Mouse (Mus musculus) hindbrain, embryonic 12.5 days (tissue): ENCODE data around the gene Hmgn2. TPM values are rescaled to one million over a fixed set of nuclear protein-coding genes. Genes with fewer than 3 reads are reported as not detected.
A peak's percentile ranks its signal among the peaks of the same experiment; 100 is the strongest.
"Not testable (repeated sequence)": the region's sequence is repeated elsewhere in the genome, so short reads cannot be mapped to it uniquely, and the experiment has no call there.

Experiments
- ATAC-seq: fragments of 200-750 bp; cut with Nextera tagmentation; 2 replicates; pipeline ENCODE4 v1.8.0; 2017; ENCODE audit warnings: moderate TSS enrichment; ENCODE audit not compliant: low FRiP score
- H3K27ac ChIP-seq: fragments of 300-500 bp; sonication (generic); 2 replicates; pipeline ENCODE4 v1.5.1; 2016; ENCODE audit warnings: mild to moderate bottlenecking
- H3K27me3 ChIP-seq: fragments of 300-500 bp; sonication (generic); 2 replicates; pipeline ENCODE4 v1.6.1; 2016; ENCODE audit warnings: mild to moderate bottlenecking
- H3K36me3 ChIP-seq: fragments of 300-500 bp; sonication (generic); 2 replicates; pipeline ENCODE4 v1.6.1; 2016; ENCODE audit warnings: mild to moderate bottlenecking
- H3K4me1 ChIP-seq: fragments of 300-500 bp; sonication (generic); 2 replicates; pipeline ENCODE4 v1.6.1; 2016
- H3K4me2 ChIP-seq: fragments of 300-500 bp; sonication (generic); replicated peaks from 2 replicates; pipeline ENCODE4 v1.6.1; 2016; ENCODE audit warnings: mild to moderate bottlenecking
- H3K4me3 ChIP-seq: fragments of 300-500 bp; sonication (generic); 2 replicates; pipeline ENCODE4 v1.5.1; 2016; ENCODE audit warnings: mild to moderate bottlenecking
- H3K9ac ChIP-seq: fragments of 300-500 bp; sonication (generic); 2 replicates; pipeline ENCODE4 v1.6.1; 2016; ENCODE audit warnings: mild to moderate bottlenecking, moderate library complexity
- H3K9me3 ChIP-seq: fragments of 300-500 bp; sonication (generic); replicated peaks from 2 replicates; pipeline ENCODE4 v1.6.1; 2016; ENCODE audit warnings: mild to moderate bottlenecking
- WGBS: fragments of 180-500 bp; shearing (Covaris S2); methylation state at CpG from one replicate; pipeline ENCODE4 v1.1.7; 2016; 5-methylcytosine and 5-hydroxymethylcytosine counted together
- polyA plus RNA-seq: library from polyadenylated mRNA; unstranded; fragments of >200 nt; fragmentation: Nextera tagmentation; extraction: Ambion mirVana; gene quantifications from 2 replicates; pipeline ENCODE4 v1.2.1, GENCODE M21; 2016

Gene Hmgn2
- polyA plus RNA-seq, 1 experiment from 2014 or later = 2,290 TPM

DNA sequence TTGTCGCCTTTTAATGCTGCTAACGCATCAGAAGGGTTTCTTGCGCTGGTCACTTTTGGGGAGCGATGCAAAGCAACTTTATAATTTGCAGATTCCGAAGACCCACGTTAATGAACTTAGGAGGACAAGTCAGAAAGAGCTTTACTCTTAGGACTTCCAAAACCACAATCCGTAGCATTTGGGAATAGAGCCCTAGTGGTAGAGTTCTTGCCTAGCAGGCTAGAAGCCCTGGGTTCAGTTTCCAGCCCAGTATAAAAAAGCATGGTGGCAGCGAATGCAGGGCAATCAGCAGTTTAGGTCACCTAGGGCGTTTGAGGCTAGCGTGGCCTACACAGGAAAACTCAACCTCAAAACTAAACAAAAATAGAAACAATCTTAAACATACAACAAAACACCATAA lies 33.3 kb upstream of the Hmgn2 start:
- WGBS = 42% methylated on average over 10 of the region's 10 CpGs
- Histone ChIP-seq H3K9me3 (no peaks in the 10 kb centered on the region), H3K4me3 (no peak overlapping the region), H3K9ac (no peak overlapping the region), H3K27me3 (no peaks in the 10 kb centered on the region), H3K4me2 (no peak overlapping the region), H3K36me3 (no peaks in the 10 kb centered on the region), H3K27ac (no peak overlapping the region), H3K4me1 (peaks cover 9% of the 10 kb centered on the region)
- ATAC-seq = no peak

DNA sequence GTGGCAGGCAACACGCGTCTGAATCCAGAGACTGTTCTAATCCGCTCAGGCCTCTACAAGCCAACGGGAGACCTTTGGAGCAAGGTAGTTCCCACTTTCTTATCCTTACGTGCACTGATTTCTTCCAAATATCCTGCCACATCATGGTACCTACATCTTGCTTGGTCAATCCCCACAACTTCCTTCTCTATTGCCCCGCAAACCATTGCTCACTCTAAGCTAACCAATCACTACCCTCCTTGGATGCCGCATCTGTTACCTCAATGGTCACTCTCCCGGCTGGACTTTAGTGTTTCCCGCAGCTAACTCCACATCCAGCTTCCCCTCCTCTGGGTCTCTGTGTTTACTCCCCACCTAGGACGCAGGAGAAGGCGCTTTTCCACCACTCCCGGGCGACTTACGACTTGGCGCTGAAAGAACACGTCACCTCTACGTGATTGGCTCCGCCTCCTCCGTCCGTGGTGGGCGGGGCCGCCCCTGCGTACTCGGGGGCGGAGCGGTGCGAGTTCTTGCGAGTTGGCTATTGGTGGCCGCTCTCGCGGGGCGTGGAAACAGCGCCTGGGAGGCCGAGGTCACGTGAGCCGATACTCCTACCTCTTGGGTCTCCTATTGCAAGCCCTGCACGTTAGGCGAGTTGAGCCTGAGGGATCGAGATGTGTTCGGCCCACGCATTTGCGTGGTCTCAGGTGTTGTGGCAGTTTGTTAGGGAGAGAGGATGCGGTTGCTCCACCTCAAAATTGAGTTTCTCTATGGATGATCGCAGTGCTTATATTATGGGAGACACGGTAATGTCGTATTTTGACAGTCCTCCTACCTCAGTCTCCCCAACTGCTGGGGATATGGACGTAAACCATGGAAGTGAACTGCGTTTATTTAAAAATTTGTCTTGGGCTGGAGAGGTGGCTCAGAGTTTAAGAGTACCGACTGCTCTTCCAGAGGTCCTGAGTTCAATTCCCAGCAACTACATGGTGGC lies 32.3 kb upstream of the Hmgn2 start, which contains the start of gene Dhdds:
Gene Dhdds (minus strand): TSS at position 453 of the 973 bp plus-strand sequence.
- ATAC-seq = peak; percentile 97
- H3K36me3 ChIP-seq = peaks cover 8% of the 10 kb centered on the region
- peaks cover 9% of the 10 kb centered on the region for H3K4me1 ChIP-seq
- no peaks in the 10 kb centered on the region for H3K9me3 ChIP-seq
- peak within 1 kb of the TSS; percentile 53; the same call in 1 of the 2 replicates for H3K27ac ChIP-seq
- peak within 1 kb of the TSS; percentile 66 for H3K4me3 ChIP-seq
- H3K4me2 ChIP-seq = peak within 1 kb of the TSS; percentile 86
- no peaks in the 10 kb centered on the region for H3K27me3 ChIP-seq
- H3K9ac ChIP-seq = peak within 1 kb of the TSS; percentile 61
- 1% methylated on average over 49 of the region's 49 CpGs for WGBS

DNA sequence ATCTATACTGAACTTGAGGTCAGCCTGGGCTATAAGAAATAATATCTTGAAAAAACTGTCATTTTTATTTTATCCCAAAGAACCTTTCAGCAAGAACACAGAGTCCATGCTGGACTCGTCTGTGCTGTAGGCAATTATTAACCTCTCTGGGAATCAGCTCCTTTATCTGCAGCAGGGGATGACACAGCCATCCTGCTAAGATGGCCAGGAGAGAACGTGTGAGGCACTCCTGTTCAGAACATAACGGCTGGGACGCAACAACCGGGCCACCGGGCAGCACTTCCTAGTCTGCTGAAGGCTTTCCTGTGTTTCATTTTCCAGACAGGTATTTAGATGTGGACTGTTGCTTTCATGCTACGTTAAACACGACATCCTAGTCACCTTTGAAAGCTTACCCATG lies 26.2 kb upstream of the Hmgn2 start:
- no peak overlapping the region for H3K9ac ChIP-seq
- H3K4me1 ChIP-seq = peaks cover 3% of the 10 kb centered on the region
- no peak overlapping the region for H3K27ac ChIP-seq
- 92% methylated on average over 8 of the region's 8 CpGs for WGBS
- H3K4me2 ChIP-seq = no peak overlapping the region
- no peaks in the 10 kb centered on the region for H3K27me3 ChIP-seq
- H3K4me3 ChIP-seq = no peak overlapping the region
- H3K9me3 ChIP-seq = no peaks in the 10 kb centered on the region
- H3K36me3 ChIP-seq = peaks cover 61% of the 10 kb centered on the region
- no peak for ATAC-seq

DNA sequence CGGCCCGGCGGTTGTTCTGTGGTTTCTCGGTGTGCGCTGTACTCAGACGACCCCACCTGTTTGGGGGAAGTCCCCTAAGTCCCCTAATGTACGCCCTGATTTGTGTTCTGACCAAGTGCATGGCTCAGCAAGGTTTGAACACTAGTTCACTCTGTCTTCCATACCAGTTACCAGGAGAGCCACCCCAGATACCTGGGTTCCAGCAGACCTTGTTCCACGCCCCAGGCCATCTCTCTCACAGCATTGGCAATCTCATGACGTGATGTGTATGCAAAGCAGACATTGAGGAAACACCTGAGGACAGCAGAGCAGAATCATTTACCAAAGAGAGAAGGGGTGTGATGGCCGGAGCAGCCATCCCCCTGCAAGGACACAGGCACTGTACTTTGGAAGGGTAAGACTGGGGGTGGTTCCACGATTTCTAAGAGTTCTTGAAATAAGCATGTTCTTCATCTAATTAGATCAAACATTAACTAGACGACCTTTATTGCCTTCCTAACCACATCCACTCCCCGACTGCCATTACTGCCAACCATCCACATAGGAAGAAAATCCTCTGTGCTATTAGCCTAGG lies 22.7 kb upstream of the Hmgn2 start:
- H3K9me3 ChIP-seq = no peaks in the 10 kb centered on the region
- H3K4me1 ChIP-seq = no peaks in the 10 kb centered on the region
- no peaks in the 10 kb centered on the region for H3K27me3 ChIP-seq
- ATAC-seq = no peak
- no peak overlapping the region for H3K4me3 ChIP-seq
- WGBS = 92% methylated on average over 13 of the region's 13 CpGs
- no peak overlapping the region for H3K9ac ChIP-seq
- H3K27ac ChIP-seq = no peak overlapping the region
- peaks cover 81% of the 10 kb centered on the region for H3K36me3 ChIP-seq
- no peak overlapping the region for H3K4me2 ChIP-seq

DNA sequence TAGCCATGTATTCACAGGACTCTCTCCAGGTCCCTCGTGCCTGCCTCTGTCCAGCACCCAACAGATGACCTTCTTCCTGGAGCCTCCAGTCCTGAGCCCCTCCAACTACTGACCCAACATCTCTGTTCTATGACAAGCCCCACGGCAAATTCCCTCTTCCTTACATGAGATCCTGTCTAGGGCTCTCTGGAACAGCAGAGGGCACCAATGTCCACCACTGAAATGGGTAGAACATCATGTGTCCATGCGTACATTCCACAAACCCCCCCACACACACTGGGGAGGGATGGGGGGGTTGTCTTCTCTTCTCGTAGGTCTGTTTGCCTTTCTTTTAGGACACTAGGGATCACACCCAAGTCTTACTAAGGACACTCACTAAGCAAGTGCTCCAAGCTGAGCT lies 21.6 kb upstream of the Hmgn2 start:
- ATAC-seq = no peak
- Histone ChIP-seq H3K36me3 (peaks cover 73% of the 10 kb centered on the region), H3K27me3 (no peaks in the 10 kb centered on the region)

DNA sequence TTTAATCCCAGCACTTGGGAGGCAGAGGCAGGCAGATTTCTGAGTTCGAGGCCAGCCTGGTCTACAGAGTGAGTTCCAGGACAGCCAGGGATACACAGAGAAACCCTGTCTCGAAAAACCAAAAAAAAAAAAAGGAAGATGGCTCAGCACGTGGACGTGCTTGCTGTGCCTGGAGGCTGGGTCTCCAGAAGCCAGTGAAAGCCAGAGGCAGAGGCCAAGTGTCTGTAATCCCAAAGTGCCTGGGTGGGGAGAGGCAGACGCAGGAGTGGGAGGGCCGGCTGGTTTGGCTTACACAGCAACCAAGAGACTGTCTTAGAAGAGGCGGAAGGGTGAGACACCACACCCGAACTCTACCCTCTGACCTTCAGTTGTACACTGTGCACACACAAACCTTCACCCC lies 19.8 kb upstream of the Hmgn2 start:
- H3K4me1 ChIP-seq, H3K9me3 ChIP-seq, H3K27me3 ChIP-seq, H3K4me2 ChIP-seq, H3K4me3 ChIP-seq, H3K27ac ChIP-seq, H3K9ac ChIP-seq, ATAC-seq: not testable (repeated sequence)
- WGBS = 88% methylated on average over 8 of the region's 8 CpGs
- peaks cover 56% of the 10 kb centered on the region for H3K36me3 ChIP-seq

More for the DNA sequence above, 21.6 kb upstream of the Hmgn2 start:
- Histone ChIP-seq H3K9me3 (no peaks in the 10 kb centered on the region), H3K4me1 (no peaks in the 10 kb centered on the region), H3K9ac (no peak overlapping the region), H3K27ac (no peak overlapping the region), H3K4me3 (no peak overlapping the region), H3K4me2 (no peak overlapping the region)
- 65% methylated on average over 4 of the region's 4 CpGs for WGBS

GRCm38 (mm10) chr4:133982936-133983335 lies 14.5 kb upstream of the Hmgn2 start:
- peaks cover 52% of the 10 kb centered on the region for H3K36me3 ChIP-seq
- ATAC-seq = no peak
- H3K27ac ChIP-seq = no peak overlapping the region
- no peak overlapping the region for H3K4me2 ChIP-seq
- H3K4me1 ChIP-seq = no peaks in the 10 kb centered on the region
- H3K9ac ChIP-seq = no peak overlapping the region
- H3K9me3 ChIP-seq = no peaks in the 10 kb centered on the region
- no peaks in the 10 kb centered on the region for H3K27me3 ChIP-seq
- H3K4me3 ChIP-seq = no peak overlapping the region
- WGBS = 84% methylated on average over 13 of the region's 13 CpGs

DNA sequence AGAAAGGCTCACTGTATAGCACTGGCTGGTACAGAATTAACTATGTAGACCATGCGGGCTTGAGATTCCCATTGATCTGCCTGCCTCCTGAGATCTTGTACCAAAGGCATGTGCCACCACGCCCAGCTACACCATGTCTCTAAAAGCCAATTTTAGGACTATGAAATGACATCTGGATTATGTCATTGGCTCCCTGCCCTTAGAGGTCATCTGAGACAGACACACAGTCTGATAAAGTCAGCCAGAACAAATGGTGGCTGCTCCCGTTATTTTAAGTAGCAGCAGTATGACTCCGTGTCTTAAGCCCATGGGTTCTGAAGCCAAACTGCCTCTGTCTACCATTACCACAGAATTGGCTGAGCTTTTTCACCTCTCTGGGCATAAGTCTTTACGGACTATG lies 12.0 kb upstream of the Hmgn2 start:
- no peak overlapping the region for H3K4me2 ChIP-seq
- H3K27ac ChIP-seq = no peak overlapping the region
- no peak overlapping the region for H3K4me3 ChIP-seq
- 90% methylated on average over 5 of the region's 5 CpGs for WGBS
- no peaks in the 10 kb centered on the region for H3K27me3 ChIP-seq
- H3K9me3 ChIP-seq = no peaks in the 10 kb centered on the region
- no peak overlapping the region for H3K9ac ChIP-seq
- no peaks in the 10 kb centered on the region for H3K4me1 ChIP-seq
- H3K36me3 ChIP-seq = peaks cover 56% of the 10 kb centered on the region
- ATAC-seq = no peak

GRCm38 (mm10) chr4:133978021-133978711 lies 9.7 kb upstream of the Hmgn2 start:
- Histone ChIP-seq H3K27me3 (no peaks in the 10 kb centered on the region), H3K9ac (no peak overlapping the region), H3K9me3 (no peaks in the 10 kb centered on the region), H3K36me3 (peaks cover 58% of the 10 kb centered on the region), H3K4me3 (no peak overlapping the region), H3K4me1 (no peaks in the 10 kb centered on the region), H3K4me2 (no peak overlapping the region), H3K27ac (no peak overlapping the region)
- no peak for ATAC-seq
- WGBS = 95% methylated on average over 10 of the region's 10 CpGs

DNA sequence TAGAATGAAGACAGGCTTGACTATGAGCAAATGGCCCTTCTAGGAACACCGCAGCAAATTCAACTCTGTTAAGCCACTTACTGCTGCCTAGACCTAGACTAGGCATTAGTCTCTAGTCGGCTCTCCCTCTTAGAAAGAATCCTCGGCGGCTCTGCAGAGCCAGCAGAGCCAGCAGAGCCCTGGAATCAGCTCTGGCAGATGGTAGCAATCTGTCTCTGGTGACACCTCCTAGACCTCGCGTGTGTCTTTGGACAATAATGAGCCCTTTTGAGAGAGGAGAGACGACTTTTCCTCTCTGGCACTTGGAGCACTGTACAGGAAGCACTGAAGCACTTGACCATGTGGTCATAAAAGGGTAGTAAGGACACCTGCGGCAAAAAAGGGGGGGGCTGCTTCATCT lies 3.3 kb upstream of the Hmgn2 start:
- Histone ChIP-seq H3K9ac (no peak overlapping the region), H3K4me1 (peaks cover 31% of the 10 kb centered on the region), H3K4me3 (no peak overlapping the region), H3K9me3 (no peaks in the 10 kb centered on the region), H3K27me3 (no peaks in the 10 kb centered on the region), H3K27ac (no peak overlapping the region), H3K4me2 (no peak overlapping the region), H3K36me3 (peaks cover 21% of the 10 kb centered on the region)
- no peak for ATAC-seq
- 68% methylated on average over 8 of the region's 8 CpGs for WGBS

DNA sequence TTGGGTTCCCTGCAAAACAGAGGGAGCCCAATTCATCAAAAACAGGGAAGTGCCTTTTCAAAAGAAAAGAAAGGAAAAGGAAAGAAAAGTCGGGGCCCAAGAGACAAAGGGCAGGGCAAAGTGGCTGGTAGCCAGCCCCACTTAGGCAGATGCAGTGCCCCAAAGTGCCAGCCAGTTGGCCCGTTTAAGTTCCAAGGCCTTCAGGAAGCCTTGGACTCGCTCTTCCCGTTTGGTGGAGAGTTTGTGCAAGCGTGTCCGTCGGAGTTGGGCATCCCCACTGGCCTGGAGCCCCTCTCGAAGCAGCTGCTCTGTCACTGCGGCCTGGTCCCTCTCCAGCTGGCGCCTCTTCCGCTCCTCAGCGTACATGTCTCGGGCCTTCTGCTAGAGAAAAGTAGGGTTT lies 2.4 kb upstream of the Hmgn2 start:
- H3K27ac ChIP-seq = peak overlapping the region; percentile 100
- H3K4me2 ChIP-seq = no peak overlapping the region
- H3K9me3 ChIP-seq = no peaks in the 10 kb centered on the region
- H3K9ac ChIP-seq = no peak overlapping the region
- no peaks in the 10 kb centered on the region for H3K27me3 ChIP-seq
- ATAC-seq = no peak
- WGBS = 78% methylated on average over 13 of the region's 13 CpGs
- H3K4me3 ChIP-seq = no peak overlapping the region
- peaks cover 38% of the 10 kb centered on the region for H3K4me1 ChIP-seq
- H3K36me3 ChIP-seq = peaks cover 19% of the 10 kb centered on the region

DNA sequence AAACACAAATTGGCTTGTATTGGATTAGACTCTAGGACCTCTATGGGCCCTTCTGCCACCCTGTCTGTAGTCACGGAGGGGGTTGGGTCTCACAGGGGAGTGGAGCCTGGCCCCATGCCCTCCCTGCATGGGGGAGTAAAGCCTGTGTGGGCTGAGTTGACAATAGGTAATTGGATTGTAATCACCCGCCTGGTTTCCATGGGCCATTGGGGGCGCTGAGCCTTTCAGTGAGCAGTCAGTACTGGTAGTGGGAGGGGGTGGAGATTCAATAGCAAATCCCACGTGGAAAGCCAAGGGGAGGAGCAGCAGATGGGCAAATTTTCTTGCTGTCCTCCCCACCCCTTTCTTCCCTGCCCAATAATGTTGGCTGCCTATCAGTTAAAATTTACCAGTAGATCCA lies 1.7 kb upstream of the Hmgn2 start:
- peaks cover 42% of the 10 kb centered on the region for H3K4me1 ChIP-seq
- H3K27ac ChIP-seq = peak overlapping the region; percentile 100
- no peaks in the 10 kb centered on the region for H3K27me3 ChIP-seq
- H3K9ac ChIP-seq = no peak overlapping the region
- peak; percentile 8; the same call in 1 of the 2 replicates for ATAC-seq
- H3K9me3 ChIP-seq = no peaks in the 10 kb centered on the region
- 9% methylated on average over 4 of the region's 4 CpGs for WGBS
- H3K4me3 ChIP-seq = no peak overlapping the region
- H3K4me2 ChIP-seq = 0 out of 2 replicates have a peak overlapping the region, but pooled peaks have one; percentile 4
- H3K36me3 ChIP-seq = peaks cover 24% of the 10 kb centered on the region
